Mouse (Mus musculus) right cerebral cortex, postnatal 14 days (tissue): ENCODE data around the gene Pkp1.

Experiments used
- DNase-seq: peaks from one replicate; pipeline ENCODE4 v3.0.0; 2022

Pkp1 gene

DNA sequence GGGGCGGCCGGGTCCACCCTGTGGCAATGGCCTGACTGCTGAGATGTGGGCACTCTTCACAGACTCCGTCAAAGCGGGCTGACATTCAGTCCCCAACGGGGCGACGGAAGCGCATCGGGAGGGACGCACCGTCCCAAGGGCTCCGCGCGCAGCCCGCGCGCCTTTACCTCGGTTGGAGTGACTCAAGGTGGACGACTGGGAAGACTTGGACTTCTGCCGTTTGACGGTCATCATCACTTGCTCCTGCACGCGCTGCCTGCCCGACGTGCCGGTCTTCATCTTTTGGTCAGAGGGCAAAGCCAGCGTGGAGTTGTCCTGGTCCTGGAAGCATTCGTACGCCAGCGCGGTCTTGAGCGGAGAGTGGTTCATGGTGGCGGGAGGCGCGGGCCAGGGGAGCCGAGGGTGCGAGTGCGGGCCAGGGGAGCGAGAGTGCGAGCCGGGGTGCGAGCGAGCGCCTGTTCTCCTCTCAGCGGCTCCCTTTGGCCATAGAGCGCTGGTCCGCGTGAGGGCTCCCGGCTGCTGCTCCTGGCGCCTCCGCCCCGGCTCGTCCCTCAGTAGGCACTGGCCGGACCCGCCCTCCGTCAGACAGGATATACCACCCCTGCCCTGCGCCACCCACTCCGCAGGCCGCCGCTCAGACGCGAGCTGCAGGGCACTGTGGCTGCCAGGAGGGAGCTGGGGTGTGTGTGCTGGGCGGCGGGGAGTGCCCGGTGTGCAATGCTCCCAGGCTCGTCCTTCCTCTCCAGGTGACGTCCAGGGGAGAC, at the start of gene Pkp1:
TSS of gene Pkp1 (minus strand) at position 564 of the 764 bp plus-strand sequence.
- DNase-seq, result no peak

DNA sequence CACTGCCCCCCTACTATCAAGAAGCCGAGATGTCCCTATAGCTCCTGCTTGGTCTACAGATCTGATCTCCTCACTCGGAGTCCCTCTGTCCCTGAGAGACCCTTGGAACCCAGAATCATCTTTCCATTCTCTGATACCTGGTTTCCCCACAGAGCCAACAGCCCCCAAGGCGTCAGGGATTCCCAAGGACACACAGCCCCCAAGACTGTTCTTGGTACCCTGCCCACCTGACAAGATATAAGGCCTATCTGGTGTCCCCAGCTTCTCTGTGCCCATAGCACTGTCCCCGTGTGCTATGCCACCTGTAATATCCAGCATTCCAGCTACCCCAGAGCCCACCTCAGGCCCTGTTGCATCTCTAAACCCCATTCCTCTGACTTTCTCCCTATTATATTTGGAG, 48.7 kb upstream of the Pkp1 start:
- no peak for DNase-seq

DNA sequence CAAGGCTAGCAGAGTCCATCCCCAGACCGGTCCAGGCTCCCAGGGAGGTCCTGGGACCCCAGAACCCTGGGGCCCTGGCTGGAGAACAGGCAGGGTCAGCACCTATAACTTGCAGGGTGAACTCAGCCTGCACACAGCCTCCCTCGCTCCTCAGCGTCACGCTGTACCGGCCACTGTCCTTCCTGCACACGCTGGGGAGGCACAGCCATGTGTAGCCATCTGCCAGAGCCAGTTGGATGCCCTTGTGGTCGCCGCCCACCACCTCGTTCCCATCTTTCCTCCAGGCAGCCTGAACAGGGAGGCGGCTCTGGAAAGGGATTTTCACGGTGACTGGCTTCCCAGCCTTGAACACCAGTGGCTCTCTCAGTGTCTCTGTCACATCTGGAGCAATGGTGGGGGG, 45.6 kb upstream of the Pkp1 start:
- peak; percentile 25 for DNase-seq

DNA sequence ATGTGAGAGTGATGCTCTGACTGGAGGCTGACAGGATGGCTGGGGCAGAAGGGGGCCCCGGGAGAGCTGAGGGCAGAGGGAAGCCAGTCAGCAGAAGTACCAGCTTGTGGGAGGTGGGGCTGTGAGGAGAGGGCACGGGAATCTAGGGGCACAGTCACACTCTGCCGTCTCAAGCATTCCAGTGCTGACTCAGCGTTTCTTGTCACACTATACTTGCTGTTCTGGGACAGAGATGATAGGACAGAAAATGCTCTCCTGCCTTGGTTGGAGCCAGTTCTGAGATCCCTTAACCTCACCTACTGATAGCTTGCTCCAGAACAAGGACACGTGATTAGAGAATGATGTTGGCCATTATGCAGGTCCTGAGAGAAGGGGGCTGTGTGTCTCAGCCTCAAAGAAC, 44.2 kb upstream of the Pkp1 start:
- DNase-seq, result no peak

DNA sequence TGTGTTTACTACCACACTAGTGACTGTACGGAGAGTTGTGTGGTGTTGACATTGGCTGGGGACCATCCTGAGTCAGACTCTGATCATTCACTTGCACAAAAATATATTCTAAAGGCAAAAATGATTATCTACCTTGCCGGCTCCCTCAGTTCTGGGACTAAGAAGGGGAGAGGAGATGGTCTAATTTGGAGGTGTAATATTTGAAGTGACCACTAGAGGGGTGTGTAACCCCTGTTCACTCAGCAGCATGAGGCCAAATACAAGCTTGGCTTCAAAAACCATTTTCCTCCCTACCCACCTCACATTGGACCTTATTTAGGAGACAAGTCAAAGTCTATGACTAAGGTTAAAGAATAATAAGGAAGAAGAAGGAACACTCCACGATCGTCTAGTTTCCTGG, 39.5 kb upstream of the Pkp1 start:
- no peak for DNase-seq

DNA sequence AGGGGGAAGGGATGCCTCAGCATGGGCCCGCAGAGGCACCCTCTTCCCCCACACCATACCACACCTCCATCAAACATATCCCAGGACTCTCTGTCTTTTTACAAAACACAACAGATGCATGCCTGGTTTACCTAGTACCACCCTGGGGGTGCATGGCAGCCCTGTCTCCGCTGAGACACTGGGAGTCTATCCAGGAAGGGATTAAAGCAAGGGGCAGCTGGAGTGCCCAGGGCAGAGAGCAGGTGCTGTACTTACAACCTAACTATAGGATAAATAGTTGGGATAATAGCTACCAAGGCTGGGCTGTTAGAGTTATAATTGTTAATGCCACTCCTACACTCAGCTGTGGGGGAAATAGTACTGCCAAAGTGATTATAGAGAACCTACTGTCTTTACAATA, 29.9 kb upstream of the Pkp1 start:
- DNase-seq, result no peak

DNA sequence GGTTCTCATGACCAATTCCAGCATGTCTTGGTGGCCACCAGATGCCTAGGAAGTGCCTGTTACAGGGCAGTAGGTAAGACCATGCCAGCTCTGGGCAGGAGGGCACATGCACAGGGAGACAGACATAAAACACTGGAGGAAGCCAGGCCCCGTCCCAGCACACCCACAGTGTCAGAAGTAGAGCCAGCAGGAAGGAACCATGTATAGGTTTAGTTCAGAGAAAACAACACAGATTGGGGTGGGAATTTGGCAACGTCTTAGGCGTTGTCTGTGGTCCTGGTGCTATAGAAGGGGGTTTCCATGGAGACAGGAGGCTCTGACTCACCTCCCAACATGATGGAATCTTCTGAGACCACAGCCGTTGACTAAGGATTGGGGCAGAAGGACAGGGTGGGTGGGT, 27.2 kb upstream of the Pkp1 start:
- DNase-seq, result no peak

DNA sequence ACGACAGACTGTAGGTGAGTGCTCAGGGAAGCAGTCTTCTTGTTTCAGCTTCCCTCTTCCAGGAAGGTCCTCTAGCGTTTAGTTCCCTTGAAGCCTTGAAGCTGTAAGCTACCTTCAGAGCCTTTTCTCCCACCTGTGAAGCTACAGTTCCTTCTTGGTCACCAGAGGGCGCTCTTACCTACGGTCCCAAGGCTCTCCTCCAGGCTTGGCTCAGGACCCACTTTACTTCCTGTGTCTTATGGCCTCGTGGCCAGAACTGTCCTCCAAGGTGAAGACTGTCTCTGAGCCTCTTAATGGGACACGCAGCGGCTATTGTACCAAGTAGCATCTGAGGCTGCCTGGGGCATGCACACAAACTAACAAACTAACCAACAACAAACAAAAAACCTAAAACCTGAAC, 26.7 kb upstream of the Pkp1 start:
- DNase-seq, result peak; percentile 48

DNA sequence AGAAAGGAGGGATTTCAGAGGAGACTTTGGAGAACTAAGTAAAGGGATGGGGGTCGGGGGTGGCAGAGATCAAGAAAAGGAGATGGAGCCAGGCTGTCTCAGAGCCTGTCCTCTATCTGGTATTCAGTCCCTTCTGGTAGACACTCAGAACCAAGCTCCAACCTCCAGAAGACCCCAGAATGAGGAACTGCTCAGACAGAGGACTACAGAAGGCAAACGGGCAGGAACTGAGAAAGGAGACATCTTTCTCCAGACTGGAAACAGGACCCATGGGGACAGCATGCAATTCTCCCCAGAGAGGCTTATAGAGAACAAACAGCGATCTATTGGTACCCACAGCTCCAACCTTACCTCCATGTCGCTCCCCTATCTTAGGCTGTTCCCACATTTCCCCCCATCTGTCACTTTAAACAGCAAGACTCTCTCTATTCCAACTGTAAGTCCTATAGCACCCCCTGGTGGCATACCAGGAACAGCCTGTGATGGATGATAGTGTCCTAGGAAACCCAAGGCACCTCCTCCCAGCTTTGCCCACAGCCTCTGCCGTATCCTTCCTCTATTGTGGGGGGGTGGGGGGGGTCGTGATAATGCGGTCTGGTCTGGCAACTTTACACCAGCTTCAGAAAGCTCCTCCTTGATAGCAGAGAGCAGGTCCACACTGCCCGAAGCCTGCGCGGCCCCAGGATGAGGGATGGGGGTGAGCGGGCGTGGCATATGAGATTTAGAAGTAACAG, 25.7 kb upstream of the Pkp1 start:
- DNase-seq, result peak; percentile 85

DNA sequence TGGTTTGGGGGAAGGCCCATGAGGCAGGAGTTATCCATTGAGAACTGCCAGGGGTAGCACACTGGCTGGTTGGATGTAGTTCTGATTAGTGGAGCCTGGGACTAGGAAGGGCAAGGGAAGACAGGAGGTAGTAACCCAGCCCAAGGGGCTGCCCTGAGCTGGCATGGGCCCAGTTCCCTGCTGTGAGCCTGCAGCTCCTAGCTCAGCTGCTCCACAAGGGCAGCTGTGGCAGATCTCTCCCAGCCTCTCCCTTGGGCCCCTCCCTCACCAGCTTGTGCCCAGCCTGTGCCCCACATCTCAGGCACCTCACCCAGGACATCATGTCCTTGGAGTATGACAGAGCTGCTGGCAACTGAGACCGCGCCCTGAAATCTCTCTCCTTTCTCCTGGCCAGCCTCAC, 24.7 kb upstream of the Pkp1 start:
- no peak for DNase-seq

DNA sequence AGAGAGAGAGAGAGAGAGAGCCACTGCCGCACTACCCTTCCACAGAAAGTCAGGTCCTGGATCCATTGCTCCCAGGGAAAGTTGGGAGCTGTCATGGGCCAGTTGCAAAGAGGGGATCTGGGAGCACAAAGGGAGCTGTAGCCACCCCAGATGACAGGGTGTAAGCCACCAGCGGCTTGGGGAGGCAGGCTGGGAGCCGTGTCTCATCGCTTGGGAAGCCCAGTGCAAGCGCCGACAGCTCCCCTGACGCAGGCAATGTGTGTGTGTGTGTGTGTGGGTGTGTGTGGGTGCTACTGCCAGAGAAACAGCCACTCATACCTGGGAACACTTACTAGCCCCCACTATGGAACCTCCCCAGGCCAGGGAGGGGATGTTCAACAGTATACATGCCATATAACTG, 23.1 kb upstream of the Pkp1 start:
- DNase-seq, result no peak

DNA sequence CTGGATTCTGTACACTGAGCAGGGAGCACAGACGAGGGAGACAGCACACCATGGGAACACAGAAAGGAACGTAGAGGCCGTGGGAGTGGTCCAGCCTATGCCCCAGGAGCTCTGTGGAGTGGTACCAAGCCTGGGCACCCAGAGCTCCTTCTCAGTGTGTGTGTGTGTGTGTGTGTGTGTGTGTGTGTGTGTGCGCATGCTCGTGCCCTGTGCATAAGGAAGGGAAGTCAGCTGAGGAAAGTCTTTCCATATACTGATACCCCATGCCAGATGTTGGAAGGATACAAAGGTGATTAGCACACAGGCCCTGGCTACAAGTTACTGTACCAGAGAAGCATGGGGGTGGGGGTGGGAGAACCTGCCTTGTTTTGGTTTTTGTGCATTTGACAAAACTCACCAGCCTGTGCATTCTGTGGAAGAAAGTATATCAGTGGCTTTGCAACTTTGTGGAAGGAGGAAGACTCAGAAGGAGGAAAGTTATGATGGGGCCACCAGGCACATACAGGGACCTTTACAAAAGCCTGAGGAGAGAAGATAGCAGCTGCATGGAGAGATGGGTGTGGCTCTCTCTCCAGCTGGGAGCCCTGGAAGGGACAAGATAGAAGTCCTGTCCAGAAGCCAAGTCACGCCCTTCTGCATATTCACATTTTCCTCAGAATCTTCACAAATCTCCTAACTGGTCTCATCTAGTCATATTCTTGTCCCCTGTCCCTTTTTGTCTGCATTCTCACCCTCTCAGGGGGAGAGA, 22.4 kb upstream of the Pkp1 start:
- DNase-seq, result no peak

DNA sequence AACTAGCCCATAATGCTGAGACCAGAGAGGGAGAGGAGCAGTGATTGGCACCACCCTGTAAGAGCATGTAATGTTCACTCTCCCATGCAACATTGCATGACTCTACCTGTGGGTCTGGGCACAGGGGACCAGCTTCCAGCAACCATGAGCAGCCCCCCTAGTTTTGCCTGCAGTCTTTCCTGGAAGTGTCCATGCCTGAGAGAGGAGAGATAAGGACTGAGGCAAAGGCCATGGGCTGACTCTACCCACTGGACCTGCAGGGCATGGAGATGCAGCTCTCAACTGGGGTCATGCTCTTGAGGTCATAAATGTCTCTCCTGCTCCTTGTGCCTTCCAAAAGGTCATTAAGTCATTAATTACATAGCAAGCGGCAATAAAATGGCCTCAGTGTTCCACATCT, 17.1 kb upstream of the Pkp1 start:
- DNase-seq, result no peak

DNA sequence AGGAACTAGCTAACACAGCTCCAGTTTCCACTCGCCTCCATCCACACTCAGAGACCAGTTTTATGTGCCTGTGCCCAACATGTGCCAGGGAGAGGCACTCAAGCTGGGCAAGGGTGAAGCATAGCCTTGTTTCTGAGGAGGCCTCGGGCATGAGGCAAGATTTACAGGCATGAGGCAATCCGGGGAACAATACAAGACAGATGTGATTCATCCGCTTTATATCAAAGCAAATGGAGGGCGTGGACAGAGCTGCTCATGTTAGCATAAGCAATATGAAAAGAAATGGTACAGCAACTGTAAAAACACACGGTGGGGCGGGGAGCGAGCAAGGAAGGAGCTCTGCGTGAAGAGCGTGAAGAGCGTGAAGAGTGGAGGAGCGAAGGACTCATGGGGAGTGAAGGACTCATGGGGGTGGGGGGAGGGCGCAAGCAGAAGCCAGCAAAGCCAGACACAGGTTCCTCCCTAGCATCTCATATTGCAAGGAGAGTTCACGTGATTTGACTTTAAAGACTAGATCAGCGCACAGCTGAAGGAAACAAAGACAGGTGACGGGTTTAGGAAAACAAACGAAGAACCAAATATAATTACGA, 14.8 kb upstream of the Pkp1 start:
- no peak for DNase-seq

DNA sequence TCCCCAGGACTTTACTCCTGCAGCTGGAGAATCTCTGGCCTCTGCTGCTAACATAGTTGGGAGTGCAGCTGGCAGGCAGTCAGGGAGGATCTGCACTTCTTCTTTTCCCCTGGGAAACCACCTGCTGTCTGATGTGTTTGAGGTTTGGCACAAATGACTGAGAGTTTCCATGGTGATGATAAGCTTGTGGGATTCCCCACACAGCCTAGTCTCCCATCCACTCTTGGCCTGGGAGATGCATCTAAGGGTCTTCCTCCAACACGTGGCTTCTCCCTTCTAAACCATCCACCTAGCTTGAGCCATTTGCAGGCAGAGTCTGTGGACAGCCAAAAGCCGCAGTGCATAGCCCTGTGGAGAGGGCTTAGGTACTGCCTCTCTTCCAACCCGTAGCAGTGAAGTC, 10.9 kb upstream of the Pkp1 start:
- DNase-seq, result peak; percentile 26

DNA sequence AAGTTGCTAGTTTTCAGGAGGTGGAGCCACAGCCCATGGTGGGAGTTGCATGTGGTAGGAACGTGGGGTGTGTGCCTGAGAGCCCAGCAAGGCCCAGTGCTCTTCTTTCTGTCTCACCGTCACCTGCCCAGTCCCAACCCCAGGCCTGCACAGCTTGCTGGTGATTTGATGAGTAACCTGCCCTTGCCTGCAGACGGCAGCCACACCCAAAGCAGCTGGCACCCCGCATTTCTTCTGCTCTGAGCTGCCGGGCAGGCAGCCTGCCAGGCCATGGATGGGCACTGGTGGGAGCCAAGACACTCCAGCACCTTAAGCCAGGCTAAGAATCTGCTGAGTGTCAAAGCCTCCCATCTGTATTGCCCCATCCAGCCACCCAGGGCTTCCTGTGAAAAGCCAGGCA, 6.8 kb upstream of the Pkp1 start:
- no peak for DNase-seq

DNA sequence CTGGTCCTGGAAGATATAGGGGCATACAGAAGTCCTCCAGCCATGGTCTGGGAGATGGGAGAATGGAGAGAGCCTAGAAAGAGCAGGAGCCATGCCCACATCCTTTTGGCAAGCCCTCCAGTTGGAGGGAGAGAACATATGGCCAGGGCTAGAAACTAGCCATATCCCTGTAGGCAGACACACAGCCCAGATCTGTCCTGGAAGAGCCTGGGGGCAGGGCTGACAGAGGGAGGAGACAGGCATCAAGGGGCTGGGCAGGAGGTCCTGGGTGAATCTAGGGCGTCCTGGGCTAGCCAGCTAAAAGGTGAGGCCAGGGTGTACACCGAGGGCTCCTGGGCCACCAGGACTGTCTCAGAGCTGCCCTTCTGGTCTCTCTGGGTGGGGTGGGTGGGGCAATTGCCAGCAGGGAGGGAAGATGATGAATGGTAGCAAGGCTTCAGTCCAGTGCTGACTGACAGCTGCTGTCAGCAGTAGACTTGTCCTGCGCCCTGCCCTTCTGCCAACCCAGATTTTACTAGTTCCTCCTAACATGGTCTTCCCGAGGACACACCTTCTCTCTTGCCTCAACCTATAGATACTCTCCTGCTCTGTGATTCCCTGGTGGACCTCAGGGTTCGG, 5.5 kb upstream of the Pkp1 start:
- no peak for DNase-seq

DNA sequence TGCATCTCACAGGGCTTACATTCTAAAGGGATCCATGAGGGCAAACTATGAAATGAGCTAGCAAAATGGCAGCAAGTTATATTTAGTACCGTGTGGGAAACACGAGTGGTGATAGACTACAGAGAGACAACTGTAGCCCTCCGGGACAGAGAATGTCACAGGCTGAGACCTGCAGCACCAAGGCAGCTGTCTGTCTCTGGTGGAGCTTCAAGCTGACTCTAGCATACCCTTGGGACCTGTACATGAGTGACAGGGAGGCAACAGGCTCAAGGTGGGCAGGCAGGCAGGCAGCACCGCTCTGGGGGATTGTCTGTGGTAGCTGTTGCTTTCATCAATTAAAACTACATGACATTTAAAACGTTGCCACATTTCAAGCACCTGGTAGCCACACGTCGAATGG, 4.2 kb upstream of the Pkp1 start:
- no peak for DNase-seq

DNA sequence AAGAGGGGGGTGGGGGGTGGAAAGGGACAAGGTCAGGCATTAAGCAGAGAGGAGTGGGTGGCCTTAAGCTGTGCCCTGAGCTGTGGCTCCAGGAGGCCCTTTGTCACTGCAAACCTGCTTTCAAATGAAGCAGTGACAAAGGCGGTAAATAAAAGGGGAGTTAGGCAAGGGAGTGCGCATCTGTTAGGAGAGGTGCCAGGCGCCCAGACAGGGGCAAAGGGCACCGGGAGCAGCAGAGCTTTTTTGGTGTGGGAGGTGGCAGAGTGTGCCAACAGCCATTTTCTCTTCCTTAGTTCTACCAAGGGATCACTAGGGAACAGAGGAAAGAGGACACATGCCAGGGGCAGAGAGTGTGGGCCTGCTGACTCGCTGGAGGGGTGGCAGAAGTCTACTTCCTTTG, 1.8 kb downstream of the Pkp1 start:
- no peak for DNase-seq

DNA sequence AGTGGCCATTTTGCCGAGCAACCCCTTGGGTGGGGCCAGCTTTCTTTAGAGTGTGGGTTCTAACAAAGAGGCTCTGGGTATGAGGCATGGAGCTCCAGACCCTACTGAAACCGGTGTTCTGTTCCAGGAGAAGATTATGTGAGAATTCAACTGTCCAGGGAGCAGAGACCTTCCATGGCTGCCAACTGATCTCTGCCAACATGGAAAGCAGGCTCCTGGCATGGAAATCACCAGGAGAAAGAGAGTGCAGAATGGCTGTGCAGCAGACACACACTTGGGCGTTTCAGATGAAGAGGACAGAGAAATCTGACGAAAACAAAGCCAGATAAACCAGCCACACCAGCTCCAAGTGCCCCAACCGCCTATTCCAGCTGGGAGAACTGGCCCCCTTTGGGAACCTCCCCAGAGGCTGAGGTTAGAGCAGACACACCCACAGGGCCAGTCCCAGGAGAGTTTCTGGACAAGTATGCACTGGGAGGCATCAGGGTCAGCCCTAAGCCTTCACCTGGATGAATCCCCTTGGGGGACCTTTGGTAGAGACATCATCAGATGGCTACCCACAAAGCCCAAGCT, 2.4 kb downstream of the Pkp1 start:
- DNase-seq, result no peak

DNA sequence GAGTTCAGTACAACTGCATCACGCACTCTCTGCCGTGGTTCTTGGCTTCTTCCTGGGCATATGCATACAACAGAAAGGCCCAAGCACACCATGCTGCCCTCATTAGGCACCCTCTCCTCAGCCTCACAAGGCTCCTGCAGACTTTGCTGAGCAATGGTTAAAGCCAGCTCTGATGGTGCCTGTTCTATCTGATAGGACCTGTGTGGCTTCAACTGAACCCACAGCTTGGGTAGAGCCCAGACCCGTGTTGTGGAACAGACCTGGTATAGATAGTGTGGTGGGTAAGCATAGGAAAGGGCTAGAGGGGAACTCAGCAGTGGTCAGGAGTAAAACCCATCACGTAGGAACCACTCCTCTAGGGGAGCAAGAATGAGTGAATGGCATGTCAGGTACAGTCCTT, 5.3 kb downstream of the Pkp1 start:
- DNase-seq, result no peak

DNA sequence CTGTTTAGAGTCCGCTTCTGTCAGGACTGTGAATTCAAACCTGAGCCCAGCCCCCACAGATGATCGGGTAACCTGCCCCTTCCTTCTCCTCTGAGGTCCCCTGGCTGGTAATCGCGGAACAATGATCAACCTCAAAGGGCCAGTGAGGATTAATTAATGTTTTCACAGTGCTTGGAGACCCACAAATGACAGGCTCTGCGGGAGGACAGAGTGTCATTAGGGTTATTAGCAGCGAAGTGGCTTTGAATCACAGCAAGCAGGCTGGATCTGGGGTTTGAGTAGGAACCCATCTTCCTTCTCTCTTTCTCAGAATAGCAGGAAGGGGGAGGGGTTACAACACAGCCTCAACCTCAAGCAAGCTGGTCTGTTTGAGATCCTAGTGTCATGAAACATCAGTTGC, 9.6 kb downstream of the Pkp1 start:
- DNase-seq, result no peak

DNA sequence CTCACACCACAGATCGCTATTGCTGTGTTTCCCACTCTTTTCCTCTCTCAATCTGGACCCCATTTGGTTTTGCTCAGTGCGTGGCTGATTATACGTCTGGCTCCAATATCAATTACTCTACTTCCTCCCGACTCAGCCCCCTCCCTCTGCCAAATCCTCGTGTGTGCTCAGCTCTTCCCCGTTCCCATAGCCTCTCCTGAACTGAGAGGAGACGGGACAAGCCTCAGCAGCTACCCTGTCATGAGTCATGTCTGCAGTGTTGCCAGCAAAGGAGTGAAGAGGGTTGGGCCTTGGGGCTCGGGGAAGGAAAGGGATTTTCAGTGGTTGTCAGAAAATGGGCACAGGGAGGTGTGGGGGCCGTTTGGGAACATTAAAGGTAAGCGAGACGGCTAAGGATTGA, 12.3 kb downstream of the Pkp1 start:
- DNase-seq, result peak; percentile 27
